In genomic region chr4:118532663-118533062, GRCm38 (mm10) we compare ENCODE assay signal across 24 mouse cellular contexts. TPM values are rescaled to one million over a fixed set of nuclear protein-coding genes. Genes with fewer than 3 reads are reported as not detected.
"Had no signal": no experiment of that assay in that cellular context is flagged by ENCODE, and none has a peak within 500 bp of the region (broad histone marks: within the 10 kb centered on the region; RNA-seq: fewer than 3 reads in every experiment).

No protein-coding gene starts in this region.

- H3K27ac ChIP-seq: heart, embryonic 10.5 days; heart, embryonic 13.5 days; heart, embryonic 15.5 days; hindbrain, embryonic 13.5 days; hindbrain, embryonic 15.5 days; hindbrain, postnatal 0 days; layer of hippocampus, adult 2 months; left cerebral cortex, adult 2 months; limb, embryonic 10.5 days; limb, embryonic 12.5 days; liver, embryonic 13.5 days; liver, embryonic 15.5 days had no signal

- H3K27me3 ChIP-seq: hindbrain, embryonic 15.5 days; liver, embryonic 13.5 days; liver, embryonic 15.5 days had no signal

- H3K4me2 ChIP-seq: heart, embryonic 13.5 days; heart, embryonic 15.5 days; hindbrain, embryonic 13.5 days; hindbrain, embryonic 15.5 days; limb, embryonic 12.5 days; liver, embryonic 11.5 days; liver, embryonic 13.5 days; liver, embryonic 15.5 days had no signal

- H3K9me3 ChIP-seq: heart, embryonic 10.5 days; heart, embryonic 13.5 days; heart, embryonic 15.5 days; hindbrain, embryonic 13.5 days; hindbrain, embryonic 15.5 days; limb, embryonic 10.5 days; limb, embryonic 12.5 days; liver, embryonic 13.5 days; liver, embryonic 15.5 days had no signal

- H3K9ac ChIP-seq: forebrain, postnatal 0 days; heart, embryonic 13.5 days; heart, embryonic 15.5 days; hindbrain, embryonic 13.5 days; hindbrain, embryonic 15.5 days; limb, embryonic 12.5 days; liver, embryonic 13.5 days; liver, embryonic 15.5 days; liver, postnatal 0 days had no signal

- H3K4me1 ChIP-seq: heart, embryonic 10.5 days; heart, embryonic 13.5 days; heart, embryonic 15.5 days; hindbrain, embryonic 13.5 days; hindbrain, embryonic 15.5 days; limb, embryonic 10.5 days; limb, embryonic 12.5 days; liver, embryonic 13.5 days; liver, embryonic 15.5 days had no signal

- H3K4me3 ChIP-seq: heart, embryonic 10.5 days; heart, embryonic 13.5 days; heart, embryonic 15.5 days; hindbrain, embryonic 13.5 days; hindbrain, embryonic 15.5 days; layer of hippocampus, adult 2 months; left cerebral cortex, adult 2 months; limb, embryonic 10.5 days; limb, embryonic 12.5 days; liver, embryonic 13.5 days; liver, embryonic 15.5 days had no signal

- ATAC-seq: forebrain, postnatal 0 days; hindbrain, postnatal 0 days; intestine, embryonic 16.5 days; liver, postnatal 0 days had no signal

- DNase-seq: forebrain, postnatal 0 days; gastrocnemius, postnatal 14 days; gastrocnemius, postnatal 36 days; heart, adult 18-20 months; heart, postnatal 14 days; heart, postnatal 36 days; liver; liver, embryonic 13.5 days; liver, postnatal 0 days; lung, adult 2 months had no signal

- H3K36me3 ChIP-seq: heart, embryonic 10.5 days; heart, embryonic 13.5 days; heart, embryonic 15.5 days; hindbrain, embryonic 13.5 days; hindbrain, embryonic 15.5 days; limb, embryonic 10.5 days; limb, embryonic 12.5 days; liver, embryonic 13.5 days; liver, embryonic 15.5 days had no signal

RNA-seq across cellular contexts. Expression of gene 2610528J11Rik, which starts 5.9 kb away (rescaled TPM):
- polyA plus RNA-seq: forebrain, postnatal 0 days; heart, postnatal 0 days; hindbrain, embryonic 13.5 days; hindbrain, embryonic 15.5 days; hindbrain, postnatal 0 days had no signal
